8 mouse cellular contexts compared by ENCODE assay signal in the genomic region with DNA sequence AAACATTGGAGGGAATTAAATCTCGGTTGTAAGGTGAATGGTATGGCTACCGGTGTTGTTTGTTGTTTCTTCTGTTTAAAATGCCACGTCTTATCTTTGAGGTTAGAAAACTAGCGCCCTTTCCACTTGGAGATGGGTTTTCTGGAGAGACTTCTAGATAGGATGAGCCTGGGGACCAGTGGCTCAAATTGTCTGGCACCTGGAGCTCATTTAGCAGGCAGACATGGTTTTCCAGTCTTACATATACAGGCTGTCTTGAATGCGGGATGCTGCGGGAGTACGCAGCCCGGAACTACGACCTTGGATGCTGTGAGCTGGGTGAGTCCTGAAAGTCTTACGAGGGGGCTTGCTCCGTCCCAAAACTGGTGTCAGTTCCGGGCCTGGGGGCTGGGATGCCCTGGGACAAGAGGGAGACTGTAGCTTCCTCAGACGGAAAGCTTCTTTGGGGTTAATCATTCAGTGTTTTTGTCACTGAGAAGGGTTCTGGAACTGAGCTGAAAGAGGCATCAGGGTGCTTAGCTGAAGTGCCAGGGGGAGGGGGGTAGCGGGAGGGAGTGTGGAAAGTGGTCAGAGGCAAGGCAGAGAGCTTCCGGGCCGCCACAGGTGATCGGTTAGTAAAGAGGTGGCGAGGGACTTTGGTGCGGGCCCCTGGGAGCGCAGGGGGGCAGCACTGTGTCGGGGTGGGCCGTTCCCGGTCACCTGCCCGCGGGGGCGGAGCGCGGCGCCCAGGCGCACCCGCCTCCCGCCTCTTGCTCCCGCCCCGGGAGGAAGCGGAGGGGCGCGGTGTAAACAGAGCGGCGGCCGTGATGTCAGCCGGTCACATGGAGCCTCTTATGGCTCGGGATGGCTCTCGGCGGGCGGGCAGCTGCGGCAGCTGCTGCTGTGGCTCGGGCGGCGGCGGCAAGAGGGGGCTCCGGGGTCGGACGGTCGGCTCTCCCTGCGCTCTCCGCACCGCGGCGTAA.
DNase-seq lines count a peak whose midpoint lies in the region; ATAC-seq lines count a peak whose summit lies in the region.

No protein-coding gene starts in this region.

- H3K36me3 ChIP-seq in hindbrain, embryonic 12.5 days: no peaks in the 10 kb centered on the region

- peak overlapping the region; percentile 94 for H3K4me2 ChIP-seq in hindbrain, embryonic 12.5 days (replicated peaks)

- DNase-seq in ES-CJ7 (ENCODE audit: low read depth, low spot score): peak; percentile 70
- DNase-seq in cerebellum, adult 9-10 months: peak; percentile 87
- peak; percentile 47 to 59 for DNase-seq in frontal cortex, postnatal 14 days (ENCODE audit: low spot score in 2 of 2)
- peak; percentile 57 to 63 for DNase-seq in layer of hippocampus, postnatal 25 days (ENCODE audit: extremely low spot score in 1 of 2, low spot score in 1 of 2)
- peak; percentile 92 for DNase-seq in lung, postnatal 10 days
- peak; percentile 72 for DNase-seq in ovary, postnatal 14 days (ENCODE audit: low spot score)
- peak; percentile 86 for DNase-seq in thymus, postnatal 0 days (ENCODE audit: low spot score)

- H3K9me3 ChIP-seq in hindbrain, embryonic 12.5 days (replicated peaks): no peaks in the 10 kb centered on the region

- peaks cover 20% of the 10 kb centered on the region for H3K4me1 ChIP-seq in hindbrain, embryonic 12.5 days

- H3K4me3 ChIP-seq in hindbrain, embryonic 12.5 days: peak overlapping the region; percentile 70

- peak overlapping the region; percentile 72 for H3K9ac ChIP-seq in hindbrain, embryonic 12.5 days

- no peak overlapping the region; the same call in 1 of the 2 replicates for H3K27ac ChIP-seq in hindbrain, embryonic 12.5 days

- peaks cover 32% of the 10 kb centered on the region for H3K27me3 ChIP-seq in hindbrain, embryonic 12.5 days

- ATAC-seq in hindbrain, embryonic 12.5 days (ENCODE audit: low FRiP score): peak; percentile 93

- WGBS in hindbrain, embryonic 12.5 days: 2% methylated on average over 57 of the region's 59 CpGs
